Mouse (Mus musculus) liver, adult 2 months (tissue): Measurements from ENCODE around the gene Gtf3c2.

Experiments used
- CTCF ChIP-seq: fragments of 200-500 bp; IDR thresholded peaks from 2 replicates; pipeline ENCODE4 v1.5.1; 2011; ENCODE audit warnings: low read depth, low read length, control low read depth
- POLR2A ChIP-seq: fragments of 200-500 bp; IDR thresholded peaks from 2 replicates; pipeline ENCODE4 v1.6.1; 2011; ENCODE audit warnings: low read length, control low read depth; ENCODE audit not compliant: insufficient read depth; ENCODE audit errors: extremely low read depth

GRCm38 (mm10) chr5:31123481-31123880 lies 56.5 kb downstream of the Gtf3c2 start:
- TF ChIP-seq CTCF (no peak), POLR2A (no peak)
